Mouse (Mus musculus) intestine, embryonic 14.5 days (tissue): ENCODE results near the gene Mfsd11. TPM values are rescaled to one million over a fixed set of nuclear protein-coding genes. Genes with fewer than 3 reads are reported as not detected.
"Not testable (repeated sequence)": the region's sequence is repeated elsewhere in the genome, so short reads cannot be mapped to it uniquely, and the experiment has no call there.

Experiments
- ATAC-seq: fragments of 200-750 bp; cut with Nextera tagmentation; replicated peaks from 2 replicates; pipeline ENCODE4 v1.8.0; 2017; ENCODE audit warnings: low read depth, moderate number of reproducible peaks, moderate TSS enrichment, moderate library complexity; ENCODE audit not compliant: low FRiP score, low TSS enrichment
- DNase-seq: peaks from one replicate; pipeline ENCODE4 v3.0.0-alpha.2; 2018; ENCODE audit warnings: low spot score
- H3K27ac ChIP-seq: fragments of 300-500 bp; sonication (generic); 2 replicates; pipeline ENCODE4 v1.5.1; 2014; ENCODE audit warnings: low read depth, mild to moderate bottlenecking, control low read depth
- H3K27me3 ChIP-seq: fragments of 300-500 bp; sonication (generic); replicated peaks from 2 replicates; pipeline ENCODE4 v1.6.1; 2014; ENCODE audit warnings: low read length, control low read depth; ENCODE audit not compliant: control insufficient read depth, insufficient read depth
- H3K36me3 ChIP-seq: fragments of 300-500 bp; sonication (generic); 2 replicates; pipeline ENCODE4 v1.6.1; 2014; ENCODE audit warnings: low read length, control low read depth; ENCODE audit not compliant: control insufficient read depth, insufficient read depth
- H3K4me1 ChIP-seq: fragments of 300-500 bp; sonication (generic); replicated peaks from 2 replicates; pipeline ENCODE4 v1.6.1; 2014; ENCODE audit warnings: low read length, control low read depth, mixed read lengths; ENCODE audit not compliant: control insufficient read depth, insufficient read depth
- H3K4me2 ChIP-seq: fragments of 300-500 bp; sonication (generic); 2 replicates; pipeline ENCODE4 v1.6.1; 2014; ENCODE audit warnings: low read length
- H3K4me3 ChIP-seq: fragments of 300-500 bp; sonication (generic); 2 replicates; pipeline ENCODE4 v1.5.1; 2014; ENCODE audit warnings: low read depth, low read length, control low read depth, mixed read lengths
- H3K9ac ChIP-seq: fragments of 300-500 bp; sonication (generic); 2 replicates; pipeline ENCODE4 v1.6.1; 2014; ENCODE audit warnings: mild to moderate bottlenecking, low read length
- H3K9me3 ChIP-seq: fragments of 300-500 bp; sonication (generic); 2 replicates; pipeline ENCODE4 v1.6.1; 2016; ENCODE audit warnings: low read length, control low read depth; ENCODE audit not compliant: control insufficient read depth
- WGBS: fragments of 180-500 bp; shearing (Covaris S2); extraction: QIAGEN DNeasy Blood & Tissue Kit; methylation state at CpG from one replicate; pipeline ENCODE4 v1.1.7; 2014; 5-methylcytosine and 5-hydroxymethylcytosine counted together
- polyA plus RNA-seq: library from polyadenylated mRNA; unstranded; fragments of >200 nt; fragmentation: Nextera tagmentation; extraction: Ambion mirVana; gene quantifications from 2 replicates; pipeline ENCODE4 v1.2.1, GENCODE M21; 2014

The Mfsd11 gene
- polyA plus RNA-seq, 1 experiment from 2014 or later: 29.1 TPM

- not testable (repeated sequence) for H3K27ac ChIP-seq, DNase-seq, H3K4me3 ChIP-seq, ATAC-seq, H3K4me2 ChIP-seq, H3K9ac ChIP-seq, H3K27me3 ChIP-seq, H3K9me3 ChIP-seq
- Histone ChIP-seq H3K36me3 (peaks cover 48% of the 10 kb centered on the region), H3K4me1 (peaks cover 10% of the 10 kb centered on the region)
- WGBS: 81% methylated on average over 2 of the region's 2 CpGs
Observed at GRCm38 (mm10) chr11:116848877-116849178, 3.4 kb upstream of the Mfsd11 start.

- H3K27me3 ChIP-seq: no peaks in the 10 kb centered on the region
- 0 out of 2 replicates have a peak overlapping the region, but pooled peaks have one; percentile 6 for H3K4me3 ChIP-seq
- peaks cover 48% of the 10 kb centered on the region for H3K36me3 ChIP-seq
- ATAC-seq: no peak
- no peak for DNase-seq
- H3K9ac ChIP-seq: no peak overlapping the region
- peaks cover 16% of the 10 kb centered on the region for H3K4me1 ChIP-seq
- H3K9me3 ChIP-seq: no peaks in the 10 kb centered on the region
- H3K4me2 ChIP-seq: no peak overlapping the region
- H3K27ac ChIP-seq: no peak overlapping the region
Observed at GRCm38 (mm10) chr11:116849587-116849986, 2.7 kb upstream of the Mfsd11 start.

- H3K4me3 ChIP-seq: peak overlapping the region; percentile 100
- H3K9ac ChIP-seq: no peak overlapping the region
- ATAC-seq (no peak), DNase-seq (no peak)
- H3K4me2 ChIP-seq: peak overlapping the region; percentile 92
- H3K9me3 ChIP-seq: no peaks in the 10 kb centered on the region
- H3K27ac ChIP-seq: no peak overlapping the region
- H3K4me1 ChIP-seq: peaks cover 21% of the 10 kb centered on the region
- WGBS: 41% methylated on average over 4 of the region's 4 CpGs
- H3K36me3 ChIP-seq: peaks cover 48% of the 10 kb centered on the region
- H3K27me3 ChIP-seq: no peaks in the 10 kb centered on the region
Observed at GRCm38 (mm10) chr11:116850085-116850484, 2.2 kb upstream of the Mfsd11 start.

GRCm38 (mm10) chr11:116850833-116851477 lies 1.3 kb upstream of the Mfsd11 start:
- no peaks in the 10 kb centered on the region for H3K9me3 ChIP-seq
- WGBS: 32% methylated on average over 6 of the region's 6 CpGs
- peak overlapping the region; percentile 92 for H3K4me2 ChIP-seq
- H3K27me3 ChIP-seq: no peaks in the 10 kb centered on the region
- peaks cover 50% of the 10 kb centered on the region for H3K36me3 ChIP-seq
- ATAC-seq: no peak
- no peak overlapping the region for H3K27ac ChIP-seq
- peak overlapping the region; percentile 100 for H3K4me3 ChIP-seq
- peaks cover 22% of the 10 kb centered on the region for H3K4me1 ChIP-seq
- peak overlapping the region; percentile 99 for H3K9ac ChIP-seq
- DNase-seq: no peak

GRCm38 (mm10) chr11:116851576-116852290 lies 507 bp upstream of the Mfsd11 start:
- peaks cover 54% of the 10 kb centered on the region for H3K36me3 ChIP-seq
- DNase-seq (peak; percentile 81), ATAC-seq (no peak)
- H3K27ac ChIP-seq: peak overlapping the region; percentile 100
- peak overlapping the region; percentile 100 for H3K4me3 ChIP-seq
- no peaks in the 10 kb centered on the region for H3K9me3 ChIP-seq
- WGBS: under 1% methylated on average over 29 of the region's 29 CpGs
- peaks cover 22% of the 10 kb centered on the region for H3K4me1 ChIP-seq
- H3K4me2 ChIP-seq: peak overlapping the region; percentile 92
- H3K9ac ChIP-seq: peak overlapping the region; percentile 99
- H3K27me3 ChIP-seq: no peaks in the 10 kb centered on the region

- H3K4me2 ChIP-seq: peak within 1 kb of the TSS; percentile 92
- DNase-seq (peak; percentile 99), ATAC-seq (peak; percentile 90)
- peaks cover 22% of the 10 kb centered on the region for H3K4me1 ChIP-seq
- peaks cover 45% of the 10 kb centered on the region for H3K36me3 ChIP-seq
- no peaks in the 10 kb centered on the region for H3K27me3 ChIP-seq
- H3K9me3 ChIP-seq: no peaks in the 10 kb centered on the region
- peak within 1 kb of the TSS; percentile 100 for H3K4me3 ChIP-seq
- peak within 1 kb of the TSS; percentile 99 for H3K9ac ChIP-seq
- under 1% methylated on average over 74 of the region's 74 CpGs for WGBS
- H3K27ac ChIP-seq: peak within 1 kb of the TSS; percentile 100
Observed at GRCm38 (mm10) chr11:116852891-116853511, 761 bp downstream of the Mfsd11 start, which contains the start of gene Srsf2. Gene Srsf2 (minus strand): TSS chr11:116853094.

GRCm38 (mm10) chr11:116853512-116853928 lies 1.3 kb downstream of the Mfsd11 start:
- ATAC-seq (peak; percentile 83), DNase-seq (peak; percentile 99)
- no peaks in the 10 kb centered on the region for H3K27me3 ChIP-seq
- peak overlapping the region; percentile 100 for H3K4me3 ChIP-seq
- H3K9me3 ChIP-seq: no peaks in the 10 kb centered on the region
- peaks cover 22% of the 10 kb centered on the region for H3K4me1 ChIP-seq
- H3K27ac ChIP-seq: peak overlapping the region; percentile 100
- H3K36me3 ChIP-seq: peaks cover 41% of the 10 kb centered on the region
- H3K9ac ChIP-seq: peak overlapping the region; percentile 99
- peak overlapping the region; percentile 92 for H3K4me2 ChIP-seq
- WGBS: under 1% methylated on average over 36 of the region's 36 CpGs

- WGBS: 30% methylated on average over 10 of the region's 10 CpGs
- ATAC-seq (no peak), DNase-seq (no peak)
- no peaks in the 10 kb centered on the region for H3K27me3 ChIP-seq
- no peaks in the 10 kb centered on the region for H3K9me3 ChIP-seq
- H3K27ac ChIP-seq: 0 out of 2 replicates have a peak overlapping the region, but pooled peaks have one; percentile 100
- H3K4me1 ChIP-seq: peaks cover 22% of the 10 kb centered on the region
- peaks cover 41% of the 10 kb centered on the region for H3K36me3 ChIP-seq
- H3K9ac ChIP-seq: peak overlapping the region; percentile 99
- peak overlapping the region; percentile 100 for H3K4me3 ChIP-seq
- H3K4me2 ChIP-seq: peak overlapping the region; percentile 92
Observed at GRCm38 (mm10) chr11:116854279-116854678, 2.0 kb downstream of the Mfsd11 start.
